Mouse (Mus musculus) mature B cell (primary cell): Measurements from ENCODE around the gene Cracr2b.

Experiments
- in situ Hi-C: fragments of 300-500 bp; cut with MboI; formaldehyde crosslinking; loops from 2 replicates; pipeline ENCODE4 v1.14.3; 2019

Gene Cracr2b

DNA sequence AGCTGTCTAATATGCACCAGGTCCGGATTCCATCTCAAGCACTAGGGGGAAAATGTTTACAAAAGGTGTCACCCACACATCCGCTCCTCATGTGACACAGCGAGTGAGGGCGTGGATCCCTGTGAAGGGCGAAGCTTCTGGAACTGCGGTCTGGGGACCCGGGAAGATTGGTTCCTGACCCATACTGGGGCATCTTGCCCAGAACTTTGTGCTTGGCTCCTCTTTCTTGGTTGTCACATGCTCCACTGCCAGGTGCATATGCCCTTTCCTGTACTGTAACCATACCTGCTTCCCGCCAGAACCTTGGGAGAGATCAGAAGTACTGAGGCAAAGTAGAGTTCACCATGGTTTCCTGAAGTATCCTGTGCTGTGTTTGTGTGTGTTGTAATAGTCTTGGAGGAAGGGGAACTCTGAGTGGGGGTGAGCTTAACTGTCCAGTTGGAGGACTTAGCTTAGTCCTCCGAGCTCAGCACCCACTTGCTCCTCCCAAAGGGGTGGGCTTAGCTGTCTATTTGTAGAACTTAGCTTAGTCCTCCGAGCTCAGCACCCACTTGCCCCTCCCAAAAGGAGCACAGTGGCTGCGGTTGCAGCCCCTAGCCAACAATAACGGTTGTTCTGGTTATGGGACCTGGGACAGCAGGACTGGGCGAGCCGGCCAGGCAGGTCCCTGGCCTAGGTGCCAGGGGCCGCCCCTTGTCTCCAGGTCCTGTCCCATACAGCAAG, at the start of gene Cracr2b:
Gene Cracr2b, plus strand, starts transcription at position 704 of the 723 bp plus-strand sequence.
- in situ Hi-C loops: no loop called here

DNA sequence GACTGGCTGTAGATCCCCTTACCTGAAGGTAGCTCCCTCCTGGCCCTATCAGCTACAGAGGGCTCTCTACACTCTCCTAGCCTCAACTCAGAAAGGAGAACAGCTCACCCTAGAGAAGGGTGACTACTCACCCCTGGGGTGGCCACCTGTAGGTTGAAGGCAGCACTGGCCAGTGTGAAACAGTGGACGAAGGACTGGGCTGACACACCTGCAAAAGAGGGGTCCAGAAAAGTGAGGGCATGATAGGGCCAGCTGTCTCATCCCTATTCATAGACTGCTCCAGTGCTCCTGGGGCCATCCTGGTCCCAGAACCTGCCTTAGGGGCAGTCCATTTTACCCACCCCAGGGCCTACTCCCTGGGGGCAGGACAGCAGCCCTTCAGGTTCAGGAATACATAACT, 49.2 kb upstream of the Cracr2b start:
- in situ Hi-C loops: no loop called here

DNA sequence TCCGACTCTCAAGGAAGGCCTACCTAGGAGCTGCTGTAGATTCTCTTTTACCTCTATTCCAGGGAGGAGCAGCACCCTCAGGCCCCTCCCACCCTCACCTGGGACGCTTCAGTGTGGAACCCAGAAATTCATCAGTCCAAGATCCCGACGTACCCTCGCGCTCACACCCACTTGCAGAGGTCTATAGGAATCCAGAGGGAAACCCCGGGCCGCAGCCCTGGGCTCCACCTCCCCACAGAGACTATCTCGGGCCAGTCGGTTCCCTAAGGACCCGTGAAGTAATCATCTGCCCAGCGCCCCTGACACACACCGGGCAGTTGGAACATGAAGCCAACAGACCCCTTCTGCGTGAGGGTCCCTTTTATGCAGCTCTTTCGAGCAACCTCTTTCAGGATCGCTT, 47.6 kb upstream of the Cracr2b start:
- in situ Hi-C loops: no loop called here

DNA sequence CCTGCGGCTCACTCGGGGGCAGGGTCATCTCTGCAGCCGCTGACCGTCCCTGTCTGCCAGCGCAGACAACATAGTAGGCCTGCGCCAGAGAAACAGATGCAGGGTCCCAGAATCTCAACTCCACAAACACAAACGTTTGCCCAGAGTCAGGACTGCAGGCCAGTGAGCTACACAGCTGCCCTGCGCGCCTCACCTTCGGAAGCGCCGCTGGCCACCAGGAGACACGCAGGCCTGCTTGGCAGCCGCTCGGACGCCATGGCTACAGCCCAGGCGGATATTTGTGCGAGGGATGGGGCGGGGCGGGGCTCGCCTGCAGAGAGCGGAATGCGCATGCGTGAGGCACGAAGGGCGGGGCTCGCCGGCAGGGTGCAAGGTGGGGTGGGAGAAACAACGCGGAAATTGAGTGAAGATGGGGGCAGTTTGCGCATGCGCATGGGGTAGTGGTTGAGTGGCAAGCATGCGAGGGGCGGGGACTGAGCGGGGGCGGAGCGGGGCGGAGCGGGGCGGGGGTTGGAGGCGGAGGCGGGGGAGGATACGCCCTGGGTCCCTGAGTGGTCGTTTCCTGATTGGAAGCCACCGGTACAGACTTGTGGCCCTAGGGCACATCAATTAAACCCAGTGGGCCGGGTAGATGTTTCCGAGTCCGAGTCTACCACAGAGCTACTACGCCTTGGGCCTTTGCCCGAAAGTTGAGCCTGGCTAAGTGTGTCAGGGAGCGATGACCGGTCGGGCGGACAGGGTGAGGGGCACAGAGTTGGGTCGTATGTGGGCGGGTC, 46.9 kb upstream of the Cracr2b start, which contains the start of gene Gatd1:
Gene Gatd1, minus strand, starts transcription at position 328 of the 776 bp plus-strand sequence.
- in situ Hi-C loops: no loop called here

DNA sequence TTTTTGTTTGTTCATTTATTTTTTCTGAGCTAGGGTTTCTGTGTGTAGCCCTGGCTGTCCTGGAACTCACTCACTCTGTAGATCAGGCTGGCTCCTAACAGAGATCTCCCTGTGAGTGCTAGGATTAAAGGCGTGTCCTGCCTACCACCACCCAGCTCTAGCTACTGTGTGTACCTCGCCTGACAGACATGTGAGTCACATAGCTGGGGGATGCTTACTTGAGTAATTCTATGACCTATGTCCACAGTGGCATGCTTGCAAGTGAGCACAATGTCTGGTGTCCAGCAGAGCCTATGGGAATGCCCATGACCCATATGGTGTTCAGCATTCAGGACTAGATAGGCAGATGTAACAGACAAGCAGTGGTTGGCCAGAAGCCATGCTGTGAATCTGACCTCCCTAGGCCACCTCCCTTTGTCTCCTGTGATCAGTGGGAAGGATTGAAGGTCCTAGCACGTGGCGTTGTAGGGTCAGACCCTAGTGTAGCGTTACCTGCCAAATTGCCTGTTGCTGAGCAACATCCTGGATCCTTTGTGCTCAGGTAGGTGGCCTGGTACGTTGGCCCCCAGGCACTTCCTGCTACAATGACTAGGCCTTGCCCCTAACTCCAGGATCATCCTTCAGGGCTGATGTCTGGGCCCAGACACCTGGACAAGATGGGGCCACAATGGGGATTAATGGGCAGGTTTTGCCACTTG, 44.6 kb upstream of the Cracr2b start:
- in situ Hi-C loops: no loop called here

DNA sequence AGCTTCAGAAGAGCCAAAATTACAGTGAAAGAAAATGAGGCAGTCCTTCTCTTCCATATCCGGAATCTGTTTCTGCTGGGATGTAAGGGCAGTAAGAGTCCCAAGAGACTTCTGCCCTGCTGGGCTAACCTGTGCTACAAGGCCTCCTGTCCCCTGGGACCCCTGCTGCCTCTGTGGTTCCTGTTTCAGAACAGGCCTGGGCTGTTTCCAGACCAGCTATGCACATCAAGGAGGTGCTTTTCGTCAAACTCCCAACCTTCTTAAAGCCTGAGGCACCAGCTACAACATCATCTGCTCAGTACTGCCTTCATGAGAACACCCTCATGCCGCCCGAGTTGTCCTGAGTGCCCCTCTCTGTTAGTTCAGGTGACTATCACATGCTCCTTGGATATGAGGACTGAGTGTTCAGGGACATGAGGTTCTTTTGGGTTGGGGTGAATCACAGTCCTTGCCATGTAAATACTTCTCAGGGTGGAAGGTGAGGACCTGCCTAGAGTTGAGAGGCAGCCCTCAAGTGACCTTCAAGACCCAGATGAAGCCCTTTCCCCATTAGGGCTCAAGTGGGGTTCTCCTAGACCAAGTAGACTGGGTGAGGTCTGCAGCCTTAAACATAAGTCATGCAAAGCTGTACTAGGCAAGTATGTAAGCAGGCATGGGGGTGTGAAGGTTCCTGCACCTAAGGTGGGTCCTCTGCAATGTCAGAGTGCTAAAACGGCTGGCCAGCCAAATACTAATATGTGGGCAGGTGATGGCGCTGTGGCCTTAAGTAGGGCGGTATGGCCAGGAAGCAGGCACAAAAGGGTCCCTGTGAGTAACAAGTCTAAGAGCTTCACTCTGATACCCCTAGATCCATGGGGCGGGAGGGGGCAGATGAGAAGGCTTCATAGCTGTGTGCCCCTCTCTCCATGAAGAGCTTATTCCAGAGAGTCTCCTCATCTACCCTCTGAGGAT, 42.9 kb upstream of the Cracr2b start:
- in situ Hi-C loops: no loop called here

DNA sequence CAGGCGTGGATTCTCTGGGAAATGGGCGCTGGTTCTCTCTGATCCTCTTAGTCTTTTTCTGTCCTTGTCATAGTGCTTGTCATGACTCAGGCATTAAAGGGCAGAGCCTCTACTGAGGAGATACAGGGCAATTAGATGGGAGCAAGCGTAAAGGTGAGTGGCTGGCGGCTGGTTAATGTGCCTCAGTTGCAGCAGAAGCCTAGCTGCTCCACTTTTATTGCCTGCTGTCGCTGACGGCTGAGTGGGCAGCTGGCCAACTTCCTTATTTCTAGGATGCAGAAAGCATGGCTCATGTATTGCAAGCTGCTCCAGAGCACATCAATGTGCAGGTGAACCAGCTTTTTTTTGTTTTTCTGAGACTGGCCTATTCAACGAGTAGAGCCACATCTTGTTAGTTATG, 41.9 kb upstream of the Cracr2b start:
- in situ Hi-C loops: no loop called here

DNA sequence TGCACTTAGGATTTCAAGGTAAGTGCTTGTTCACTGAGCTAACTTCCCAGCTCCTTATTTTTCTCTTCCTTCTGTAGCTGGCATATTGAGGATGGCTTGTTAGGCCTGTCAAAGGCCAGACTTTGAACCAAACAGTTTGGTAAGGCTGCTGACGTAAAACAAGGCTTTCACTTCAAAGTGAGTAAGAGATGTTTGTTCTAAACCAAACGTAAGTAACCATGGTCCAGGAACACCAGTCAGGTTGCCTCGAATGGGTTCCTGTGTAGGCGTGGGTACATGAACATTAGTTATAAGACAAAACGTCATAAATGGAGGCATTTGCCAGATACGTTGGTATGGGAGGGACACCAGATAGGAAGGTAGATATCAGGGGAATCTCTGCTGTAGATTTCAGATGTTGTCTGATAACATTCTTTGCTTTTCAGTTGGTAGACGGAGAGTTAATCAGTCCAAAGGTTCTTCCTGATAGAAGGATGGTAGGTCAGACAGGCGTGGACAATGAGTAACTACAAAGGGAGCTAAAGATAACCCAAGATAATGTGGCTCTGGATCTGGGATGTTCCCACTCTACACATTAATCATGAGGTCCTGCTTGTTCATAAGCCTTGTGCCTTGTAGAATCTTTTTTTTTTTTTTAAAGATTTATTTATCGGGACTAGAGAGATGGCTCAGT, 40.7 kb upstream of the Cracr2b start:
- in situ Hi-C loops: no loop called here

DNA sequence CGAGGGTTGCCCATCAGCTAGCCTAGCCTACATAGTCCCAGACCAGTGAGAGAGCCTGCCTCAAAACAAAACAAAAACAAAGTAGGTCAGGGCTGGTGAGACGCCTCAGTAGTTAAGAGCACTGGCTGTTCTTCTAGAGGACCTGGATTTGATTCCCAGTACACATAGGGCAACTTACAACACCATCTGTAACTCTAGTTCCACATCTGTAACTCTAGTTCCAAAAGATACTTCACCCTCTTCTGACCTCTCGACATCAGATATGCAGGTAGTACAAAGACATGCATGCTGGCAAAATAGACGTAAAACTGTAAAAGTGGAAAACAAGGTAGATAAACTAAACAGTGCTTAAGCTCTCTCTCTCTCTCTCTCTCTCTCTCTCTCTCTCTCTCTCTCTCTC, 37.1 kb upstream of the Cracr2b start:
- in situ Hi-C loops: no loop called here

DNA sequence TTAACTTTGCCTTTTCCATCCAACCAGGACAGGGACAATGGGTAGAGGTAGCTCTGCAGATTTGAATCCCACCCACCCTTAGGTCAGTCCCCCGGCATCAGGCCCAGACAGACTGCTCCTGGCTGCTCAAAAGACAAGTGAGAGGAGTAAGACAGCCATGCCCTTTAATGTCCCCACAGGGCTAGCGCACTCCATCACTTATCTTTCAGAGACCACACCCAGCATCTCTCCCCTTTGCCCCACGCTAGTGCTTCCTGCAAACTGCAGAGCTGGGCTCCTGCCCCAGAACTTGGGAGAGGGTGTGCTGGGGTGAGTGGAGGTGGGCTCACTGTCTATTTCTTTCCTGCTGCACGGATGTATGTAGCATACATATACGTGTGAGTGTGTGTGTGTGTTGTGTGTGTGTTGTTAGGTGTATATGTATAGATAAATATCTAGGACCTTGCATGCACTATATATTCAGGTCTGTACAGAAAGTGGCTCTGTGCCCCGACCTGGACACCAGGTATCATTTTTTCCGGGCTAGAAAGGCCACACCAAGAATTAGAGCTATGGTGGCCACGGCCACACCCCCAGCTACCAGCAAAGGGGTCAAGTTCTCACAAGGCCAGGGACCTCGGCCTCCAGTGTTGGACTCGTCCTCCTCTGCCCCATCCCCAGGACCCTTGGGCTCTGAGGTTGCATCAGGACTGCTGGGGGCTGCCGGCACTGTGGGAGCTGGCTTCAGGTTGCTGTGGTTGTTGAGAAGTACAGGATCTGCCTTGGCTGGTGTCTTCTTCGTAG, 33.8 kb upstream of the Cracr2b start:
- in situ Hi-C loops: no loop called here

DNA sequence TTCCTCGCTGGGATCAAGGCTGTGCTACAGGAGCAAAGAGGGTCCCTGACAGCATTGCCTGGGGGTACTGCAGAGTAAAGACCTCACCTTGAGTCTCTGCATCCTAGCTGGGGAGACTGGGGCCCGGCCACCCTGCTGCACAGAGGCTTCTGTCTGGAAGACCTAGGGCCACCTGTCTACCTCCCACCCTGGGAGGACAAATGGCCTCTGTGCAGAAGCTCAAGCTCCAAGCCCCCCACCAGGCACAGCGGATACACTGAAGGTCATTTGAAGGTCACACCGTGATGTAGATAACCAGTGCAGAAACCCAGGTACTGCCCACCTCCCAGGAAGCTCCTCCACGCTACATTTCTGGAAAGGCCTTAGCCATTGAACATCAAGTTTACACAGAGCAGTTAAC, 32.2 kb upstream of the Cracr2b start:
- in situ Hi-C loops: no loop called here

DNA sequence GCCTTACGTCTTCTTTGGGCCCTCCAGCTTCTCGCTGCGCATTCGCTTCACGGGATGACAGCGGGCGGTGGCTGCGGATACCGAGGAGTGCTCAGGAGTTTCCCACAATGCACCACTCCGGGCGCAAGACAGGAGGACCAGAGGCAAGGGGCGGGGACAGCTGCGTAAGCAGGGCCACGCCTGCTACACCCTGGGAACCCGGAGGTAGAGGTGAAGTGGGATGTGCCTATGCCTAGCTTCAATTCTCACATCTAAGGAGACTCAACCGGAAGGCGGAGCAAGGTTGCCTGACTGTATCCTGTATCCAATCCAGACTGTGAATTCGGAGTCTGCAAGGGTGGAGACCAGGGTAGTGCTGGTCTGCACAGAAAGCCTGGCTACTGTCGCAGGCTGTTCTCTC, 31.6 kb upstream of the Cracr2b start, which contains the start of gene Cend1:
Gene Cend1, minus strand, starts transcription at position 182 of the 400 bp plus-strand sequence.
- in situ Hi-C loops: no loop called here

DNA sequence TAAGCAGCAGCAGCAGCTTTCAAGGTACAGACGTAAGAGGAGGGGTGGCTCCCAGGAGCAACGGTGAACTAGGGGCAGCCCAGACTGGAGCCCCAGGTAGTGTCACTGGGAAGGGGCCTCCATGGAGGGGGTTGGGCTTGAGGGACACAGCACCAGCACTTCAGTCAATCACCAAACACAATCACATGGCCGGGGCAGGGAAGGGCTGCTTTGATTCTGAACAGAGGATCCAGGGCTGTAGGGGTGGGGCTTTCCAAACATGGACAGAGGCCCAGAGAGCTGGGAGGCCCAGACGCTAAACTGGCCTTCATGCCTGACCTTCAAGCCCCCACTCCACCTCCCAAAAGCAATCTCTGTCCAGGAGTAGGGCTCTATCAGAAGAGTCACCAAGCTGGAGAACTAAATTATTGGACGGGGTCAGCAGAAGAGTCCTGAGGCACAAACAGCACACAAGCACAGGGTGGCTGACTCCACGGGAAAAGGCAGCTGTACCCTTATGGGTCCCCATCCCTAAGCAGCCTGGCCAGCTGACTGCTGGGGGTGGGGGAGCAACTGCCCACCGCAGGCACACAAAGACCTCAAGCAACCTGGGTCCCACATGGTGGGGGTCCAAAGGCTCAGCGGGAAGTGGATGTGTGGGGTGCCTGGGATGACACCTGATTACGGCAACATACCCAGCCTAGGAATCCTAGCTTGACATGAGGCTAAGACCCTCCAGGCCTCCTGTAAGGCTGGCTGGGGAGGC, 30.9 kb upstream of the Cracr2b start:
- in situ Hi-C loops: no loop called here

DNA sequence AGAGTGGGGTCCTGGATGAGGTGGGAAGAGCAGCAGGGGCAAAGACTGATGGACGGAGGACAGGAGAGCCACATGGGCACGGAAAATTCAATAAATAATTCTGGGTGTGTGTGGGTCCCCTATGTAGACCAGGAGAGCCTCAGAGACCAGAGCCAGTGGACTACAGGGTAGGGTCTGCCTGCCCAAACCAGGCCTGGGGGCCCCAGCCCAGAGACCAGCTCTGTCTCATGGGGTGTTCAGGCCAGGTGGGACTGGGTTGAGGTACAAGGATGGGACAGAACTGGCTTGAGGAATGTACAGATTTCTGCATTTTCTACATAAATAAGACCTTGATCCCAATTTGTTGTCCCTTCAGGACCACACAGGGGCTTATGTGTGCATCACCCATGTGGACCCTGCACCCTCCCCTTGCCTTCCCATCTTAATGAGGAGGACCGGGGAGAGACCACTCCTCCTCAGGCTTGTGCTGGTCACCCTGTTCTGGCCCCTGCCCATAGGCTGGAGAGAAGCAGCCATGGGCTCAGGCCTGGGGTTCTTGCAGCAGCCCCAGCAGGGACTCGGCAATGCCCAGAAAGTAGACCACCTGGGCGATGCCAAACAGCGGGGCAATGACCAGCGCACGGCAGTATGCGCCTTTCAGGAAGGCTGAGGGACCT, 30.2 kb upstream of the Cracr2b start:
- in situ Hi-C loops: no loop called here

DNA sequence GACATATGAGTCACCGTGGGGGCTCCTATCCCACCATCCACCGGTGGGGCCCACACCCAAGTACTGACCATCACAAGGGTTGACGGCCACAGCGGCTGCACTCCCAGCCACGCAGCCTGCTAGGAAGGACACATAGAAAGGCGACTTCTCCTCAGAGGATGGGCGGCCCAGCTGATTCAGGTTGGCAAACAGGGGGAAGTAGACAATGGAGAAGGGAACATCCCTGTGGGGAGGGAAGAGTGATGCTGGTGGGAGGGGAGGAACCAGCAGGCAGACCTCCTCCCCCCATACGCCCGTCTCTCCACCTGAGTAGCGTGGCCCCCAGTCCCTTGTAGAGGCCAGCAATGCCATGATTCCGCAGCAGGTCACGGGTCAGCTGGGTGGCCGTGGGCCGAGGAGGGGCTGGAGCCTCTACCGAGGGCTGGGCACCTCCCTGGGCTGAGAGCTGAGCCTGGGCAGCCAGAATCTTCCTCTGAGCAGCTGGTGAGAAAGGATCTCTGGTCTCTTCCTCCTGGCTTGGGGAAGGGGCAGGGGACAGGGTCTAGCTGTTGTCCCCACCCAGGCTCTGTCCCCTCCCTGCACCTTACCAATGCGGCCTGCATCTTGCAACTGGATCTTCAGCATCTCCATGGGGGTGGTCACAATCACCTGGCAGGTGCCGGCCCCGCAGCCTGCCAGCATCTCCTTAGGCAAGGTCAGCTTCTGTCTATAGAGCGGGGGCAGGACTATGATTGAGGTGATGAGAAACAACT, 29.3 kb upstream of the Cracr2b start:
- in situ Hi-C loops: no loop called here

DNA sequence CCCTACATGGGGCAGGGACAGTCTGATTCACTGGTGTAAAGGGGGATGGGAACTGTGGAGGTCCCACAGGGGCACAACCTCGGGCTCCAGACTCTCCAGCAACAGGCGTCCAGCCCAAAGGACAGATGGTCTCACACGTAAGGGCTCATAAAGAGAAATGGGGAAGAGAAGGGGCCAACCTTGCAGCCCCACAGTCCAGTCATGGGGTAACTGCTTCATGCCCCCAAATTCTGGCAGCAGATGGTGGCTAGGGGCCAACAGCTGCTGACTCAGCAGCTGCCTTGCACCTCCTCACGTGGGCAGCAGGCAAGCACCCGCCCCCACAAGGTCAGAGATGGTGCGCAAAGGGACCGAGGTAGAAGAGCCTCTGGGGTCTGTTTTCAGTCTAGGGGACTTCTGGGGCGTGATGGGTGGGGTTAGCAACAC, 28.7 kb upstream of the Cracr2b start:
- in situ Hi-C loops: no loop called here

DNA sequence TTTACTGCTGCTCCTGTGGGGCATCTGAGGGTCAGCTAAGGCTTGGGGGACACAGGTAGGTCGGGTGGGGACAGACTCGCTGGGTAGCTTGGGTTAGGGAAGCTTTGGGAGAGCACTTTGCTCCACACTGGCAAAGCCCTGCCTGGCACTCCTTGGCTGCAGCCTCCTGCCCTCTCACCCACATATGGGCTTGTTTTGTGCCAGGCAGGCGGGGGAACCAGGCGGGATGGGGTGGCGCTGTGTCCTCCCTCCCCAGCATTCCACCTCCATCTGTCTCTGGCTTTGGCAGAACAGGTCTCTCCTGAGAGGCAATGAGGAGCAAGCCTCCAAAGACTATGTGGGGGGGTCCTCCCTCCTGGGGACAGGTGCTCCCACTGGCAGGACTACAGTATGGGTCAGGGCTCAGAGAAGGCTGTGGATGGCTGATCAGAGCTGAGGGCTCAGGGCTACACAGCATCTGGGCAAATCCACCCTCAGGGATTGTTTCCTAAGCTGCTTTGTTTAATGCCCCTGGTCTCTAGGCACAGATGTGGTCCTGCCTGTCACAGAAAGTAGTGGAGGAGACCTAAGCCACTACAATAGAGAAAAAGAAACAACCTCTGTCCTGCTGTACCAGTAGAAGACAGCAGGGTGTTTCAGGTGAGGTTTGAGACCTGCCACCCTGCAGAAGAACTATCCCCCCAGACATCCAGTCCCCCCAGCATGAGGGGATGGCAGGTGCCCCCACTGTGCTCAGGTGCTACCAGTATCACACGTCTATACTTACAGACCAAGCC, 28.0 kb upstream of the Cracr2b start:
- in situ Hi-C loops: no loop called here
